Mouse (Mus musculus) limb, embryonic 12.5 days (tissue): ENCODE results near the gene Golga3. TPM values are rescaled to one million over a fixed set of nuclear protein-coding genes. Genes with fewer than 3 reads are reported as not detected.

ENCODE experiments used
- ATAC-seq: fragments of 200-750 bp; cut with Nextera tagmentation; 2 replicates; pipeline ENCODE4 v1.8.0; 2017; ENCODE audit warnings: low read depth, moderate TSS enrichment; ENCODE audit not compliant: insufficient number of reproducible peaks, insufficient read depth, low FRiP score, low TSS enrichment
- H3K27ac ChIP-seq: fragments of 300-500 bp; sonication (generic); 2 replicates; pipeline ENCODE4 v1.5.1; 2016; ENCODE audit warnings: mild to moderate bottlenecking, moderate library complexity
- H3K27me3 ChIP-seq: fragments of 300-500 bp; sonication (generic); 2 replicates; pipeline ENCODE4 v1.6.1; 2016; ENCODE audit warnings: mild to moderate bottlenecking, moderate library complexity
- H3K36me3 ChIP-seq: fragments of 300-500 bp; sonication (generic); 2 replicates; pipeline ENCODE4 v1.6.1; 2016; ENCODE audit warnings: mild to moderate bottlenecking, moderate library complexity
- H3K4me1 ChIP-seq: fragments of 300-500 bp; sonication (generic); replicated peaks from 2 replicates; pipeline ENCODE4 v1.6.1; 2016
- H3K4me2 ChIP-seq: fragments of 300-500 bp; sonication (generic); 2 replicates; pipeline ENCODE4 v1.6.1; 2016; ENCODE audit warnings: mild to moderate bottlenecking, moderate library complexity
- H3K4me3 ChIP-seq: fragments of 300-500 bp; sonication (generic); replicated peaks from 2 replicates; pipeline ENCODE4 v1.5.1; 2016; ENCODE audit warnings: mild to moderate bottlenecking
- H3K9ac ChIP-seq: fragments of 300-500 bp; sonication (generic); replicated peaks from 2 replicates; pipeline ENCODE4 v1.6.1; 2016; ENCODE audit warnings: mild to moderate bottlenecking, moderate library complexity
- H3K9me3 ChIP-seq: fragments of 300-500 bp; sonication (generic); 2 replicates; pipeline ENCODE4 v1.6.1; 2016; ENCODE audit warnings: mild to moderate bottlenecking, moderate library complexity
- WGBS: fragments of 180-500 bp; shearing (Covaris S2); methylation state at CpG from one replicate; pipeline ENCODE4 v1.1.7; 2016; 5-methylcytosine and 5-hydroxymethylcytosine counted together
- polyA plus RNA-seq: library from polyadenylated mRNA; unstranded; fragments of >200 nt; fragmentation: Nextera tagmentation; extraction: Ambion mirVana; gene quantifications from 2 replicates; pipeline ENCODE4 v1.2.1, GENCODE M21; 2016

Gene Golga3
- 25.1 and 26.6 TPM in 2 replicates for polyA plus RNA-seq

- Histone ChIP-seq H3K36me3 (peaks cover 14% of the 10 kb centered on the region; the same call in 1 of the 2 replicates), H3K9ac (peak within 1 kb of the TSS; percentile 81), H3K4me2 (peak within 1 kb of the TSS; percentile 85), H3K4me3 (peak within 1 kb of the TSS; percentile 64), H3K4me1 (peaks cover 12% of the 10 kb centered on the region), H3K27ac (peak within 1 kb of the TSS; percentile 74), H3K27me3 (no peaks in the 10 kb centered on the region), H3K9me3 (no peaks in the 10 kb centered on the region)
- peak; percentile 97 for ATAC-seq
- under 1% methylated on average over 41 of the region's 41 CpGs for WGBS
These were observed at the start of gene Golga3 for GRCm38 (mm10) chr5:110176362-110177020. Gene Golga3, plus strand, starts transcription at chr5:110176701.

GRCm38 (mm10) chr5:110135293-110136086 is 41.0 kb upstream of the Golga3 start, which contains the start of gene Chfr:
Gene Chfr, plus strand, starts transcription at chr5:110135842.
- peaks cover 20% of the 10 kb centered on the region for H3K9me3 ChIP-seq
- peak within 1 kb of the TSS; percentile 73 for H3K9ac ChIP-seq
- WGBS = 4% methylated on average over 46 of the region's 46 CpGs
- H3K4me3 ChIP-seq = peak within 1 kb of the TSS; percentile 82
- no peaks in the 10 kb centered on the region; the same call in 1 of the 2 replicates for H3K4me1 ChIP-seq
- peaks cover 19% of the 10 kb centered on the region for H3K36me3 ChIP-seq
- peak within 1 kb of the TSS; percentile 82 for H3K4me2 ChIP-seq
- ATAC-seq = peak; percentile 98
- peak within 1 kb of the TSS; percentile 45 for H3K27ac ChIP-seq
- H3K27me3 ChIP-seq = no peaks in the 10 kb centered on the region

DNA sequence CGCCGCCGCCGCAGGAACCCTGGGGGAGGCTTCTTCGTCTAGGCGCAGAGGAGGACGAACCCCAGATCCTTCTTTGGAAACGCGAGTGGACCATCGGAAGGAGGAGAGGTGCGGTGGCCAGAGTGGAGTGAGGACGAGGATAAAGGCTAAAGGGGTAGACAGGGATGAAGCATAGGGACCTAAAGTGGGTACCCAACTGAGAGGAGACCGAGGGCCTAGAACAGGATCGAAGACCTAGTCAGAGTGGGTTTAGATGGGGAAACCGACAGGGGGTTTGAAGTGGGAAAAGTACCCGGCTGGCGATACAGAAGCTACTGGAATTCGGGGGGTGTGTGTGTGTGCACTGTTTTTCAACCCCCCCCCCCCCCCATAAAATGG is 40.4 kb upstream of the Golga3 start:
- H3K9me3 ChIP-seq = peaks cover 20% of the 10 kb centered on the region
- ATAC-seq = no peak
- H3K4me1 ChIP-seq = no peaks in the 10 kb centered on the region; the same call in 1 of the 2 replicates
- WGBS = 5% methylated on average over 18 of the region's 18 CpGs
- H3K9ac ChIP-seq = peak overlapping the region; percentile 73
- peak overlapping the region; percentile 82 for H3K4me2 ChIP-seq
- H3K4me3 ChIP-seq = peak overlapping the region; percentile 82
- H3K27me3 ChIP-seq = no peaks in the 10 kb centered on the region
- H3K27ac ChIP-seq = peak overlapping the region; percentile 23; the same call in 1 of the 2 replicates
- peaks cover 15% of the 10 kb centered on the region for H3K36me3 ChIP-seq

DNA sequence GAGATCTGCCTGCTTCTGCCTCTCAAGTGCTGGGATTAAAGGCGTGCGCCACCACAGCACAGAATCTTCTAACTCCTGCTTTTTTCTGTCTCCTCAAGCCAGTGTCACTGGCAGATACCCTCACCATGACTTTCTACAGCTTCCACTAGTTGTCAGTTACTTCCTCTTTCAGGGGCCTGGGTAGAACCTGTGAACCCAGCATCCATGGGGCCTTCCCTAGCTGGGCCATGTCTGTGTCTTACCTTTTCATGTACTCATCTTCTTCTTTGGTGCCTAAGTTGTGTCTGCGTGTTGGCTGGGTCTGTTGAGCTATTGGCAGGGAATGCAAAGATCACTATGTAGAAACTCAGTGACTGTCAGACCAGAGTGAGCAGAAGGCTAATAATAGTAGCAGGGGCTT is 38.7 kb upstream of the Golga3 start:
- peaks cover 15% of the 10 kb centered on the region for H3K9me3 ChIP-seq
- H3K4me1 ChIP-seq = no peaks in the 10 kb centered on the region; the same call in 1 of the 2 replicates
- WGBS = 96% methylated on average over 3 of the region's 3 CpGs
- no peaks in the 10 kb centered on the region for H3K27me3 ChIP-seq
- H3K4me3 ChIP-seq = no peak overlapping the region
- H3K27ac ChIP-seq = no peak overlapping the region
- no peak for ATAC-seq
- no peak overlapping the region for H3K4me2 ChIP-seq
- no peak overlapping the region for H3K9ac ChIP-seq
- H3K36me3 ChIP-seq = peaks cover 28% of the 10 kb centered on the region

- ATAC-seq = no peak
- Histone ChIP-seq H3K4me2 (no peak overlapping the region), H3K9ac (no peak overlapping the region), H3K4me3 (no peak overlapping the region), H3K27ac (no peak overlapping the region), H3K27me3 (no peaks in the 10 kb centered on the region), H3K4me1 (no peaks in the 10 kb centered on the region; the same call in 1 of the 2 replicates), H3K36me3 (peaks cover 39% of the 10 kb centered on the region), H3K9me3 (peaks cover 5% of the 10 kb centered on the region; the same call in 1 of the 2 replicates)
- WGBS = 92% methylated on average over 3 of the region's 3 CpGs
These were observed 37.2 kb upstream of the Golga3 start for GRCm38 (mm10) chr5:110139325-110139724.

DNA sequence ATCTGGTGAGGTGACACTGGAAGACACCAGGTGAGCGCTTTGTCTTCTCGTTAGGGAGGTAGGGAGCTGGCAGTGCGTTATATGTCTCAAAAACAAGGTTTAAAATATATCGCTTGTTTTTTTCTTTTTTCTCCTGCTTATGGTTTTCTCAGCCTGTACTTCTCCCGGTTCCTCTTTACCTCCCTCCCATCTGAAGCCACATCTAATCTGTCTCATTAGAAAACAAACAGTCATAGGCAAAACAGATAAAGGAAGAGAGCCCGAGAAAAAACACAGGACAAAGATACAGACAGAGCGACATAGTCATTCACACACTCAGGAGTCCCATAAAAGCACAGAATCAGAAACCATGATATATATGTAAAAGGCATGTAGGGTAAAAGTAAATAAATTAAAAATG is 36.1 kb upstream of the Golga3 start:
- H3K4me3 ChIP-seq = no peak overlapping the region
- peaks cover 50% of the 10 kb centered on the region for H3K36me3 ChIP-seq
- no peaks in the 10 kb centered on the region; the same call in 1 of the 2 replicates for H3K4me1 ChIP-seq
- H3K27ac ChIP-seq = no peak overlapping the region
- no peaks in the 10 kb centered on the region for H3K27me3 ChIP-seq
- WGBS = 92% methylated on average over 7 of the region's 7 CpGs
- no peak overlapping the region for H3K9ac ChIP-seq
- no peak for ATAC-seq
- H3K9me3 ChIP-seq = no peaks in the 10 kb centered on the region
- no peak overlapping the region for H3K4me2 ChIP-seq

DNA sequence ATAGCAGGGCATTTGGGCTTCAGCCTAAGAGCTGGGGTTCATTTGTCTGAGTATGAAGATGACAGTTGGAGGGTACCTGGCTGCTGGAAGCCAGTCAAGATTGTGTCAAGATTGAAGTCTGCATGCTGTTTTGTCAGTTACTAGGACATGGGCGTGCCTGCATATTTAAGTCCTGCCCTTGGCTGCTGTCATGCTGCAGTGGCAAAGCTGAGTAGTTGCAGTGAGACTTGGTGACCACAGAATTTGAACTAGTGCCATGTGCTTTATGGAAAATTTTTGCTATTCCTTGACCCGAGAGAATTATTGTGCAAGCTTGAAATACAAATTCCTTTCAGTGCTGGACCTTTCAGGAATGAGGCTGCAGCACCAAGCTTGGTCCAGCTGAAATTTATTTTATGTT is 34.2 kb upstream of the Golga3 start:
- Histone ChIP-seq H3K27me3 (no peaks in the 10 kb centered on the region), H3K36me3 (peaks cover 66% of the 10 kb centered on the region), H3K9me3 (no peaks in the 10 kb centered on the region), H3K27ac (no peak overlapping the region), H3K4me2 (no peak overlapping the region), H3K9ac (no peak overlapping the region), H3K4me3 (no peak overlapping the region), H3K4me1 (no peaks in the 10 kb centered on the region)
- 92% methylated on average over 2 of the region's 2 CpGs for WGBS
- ATAC-seq = no peak

GRCm38 (mm10) chr5:110143007-110143406 is 33.5 kb upstream of the Golga3 start:
- Histone ChIP-seq H3K27ac (no peak overlapping the region), H3K4me1 (no peaks in the 10 kb centered on the region), H3K9ac (no peak overlapping the region), H3K4me2 (no peak overlapping the region), H3K9me3 (no peaks in the 10 kb centered on the region), H3K27me3 (no peaks in the 10 kb centered on the region), H3K36me3 (peaks cover 69% of the 10 kb centered on the region), H3K4me3 (no peak overlapping the region)
- no peak for ATAC-seq
- 85% methylated on average over 5 of the region's 5 CpGs for WGBS

DNA sequence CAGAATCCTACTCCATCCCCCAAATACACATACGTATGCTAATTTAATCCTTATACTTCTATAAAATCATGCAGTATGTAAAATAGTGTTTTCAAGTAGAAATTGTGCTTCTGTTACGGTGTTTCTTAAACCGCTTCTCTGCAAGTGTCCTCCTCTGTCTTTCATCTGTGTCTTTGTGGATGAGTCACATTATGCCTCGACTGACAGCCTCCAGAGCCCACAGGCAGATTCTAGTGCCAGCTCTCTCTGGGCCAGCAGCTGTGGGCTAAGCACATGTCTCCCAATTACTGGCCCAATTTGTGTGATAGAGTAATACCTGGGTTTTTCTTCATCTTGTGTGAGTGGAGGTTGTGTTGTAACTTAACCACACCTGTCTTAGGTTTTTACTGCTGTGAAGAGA is 7.1 kb upstream of the Golga3 start:
- no peaks in the 10 kb centered on the region for H3K4me1 ChIP-seq
- peaks cover 77% of the 10 kb centered on the region for H3K36me3 ChIP-seq

GRCm38 (mm10) chr5:110177021-110177420 is 520 bp downstream of the Golga3 start:
- Histone ChIP-seq H3K4me1 (peaks cover 12% of the 10 kb centered on the region), H3K4me3 (peak overlapping the region; percentile 64), H3K27ac (peak overlapping the region; percentile 74), H3K27me3 (no peaks in the 10 kb centered on the region), H3K4me2 (peak overlapping the region; percentile 85), H3K9ac (peak overlapping the region; percentile 81), H3K36me3 (peaks cover 16% of the 10 kb centered on the region; the same call in 1 of the 2 replicates), H3K9me3 (no peaks in the 10 kb centered on the region)
- ATAC-seq = peak; percentile 34; the same call in 1 of the 2 replicates
- 2% methylated on average over 19 of the region's 19 CpGs for WGBS

More for the DNA sequence above, 7.1 kb upstream of the Golga3 start:
- Histone ChIP-seq H3K4me2 (no peak overlapping the region), H3K4me3 (no peak overlapping the region), H3K27ac (no peak overlapping the region), H3K9ac (no peak overlapping the region), H3K9me3 (no peaks in the 10 kb centered on the region), H3K27me3 (no peaks in the 10 kb centered on the region)
- 92% methylated on average over 4 of the region's 4 CpGs for WGBS
- no peak for ATAC-seq

DNA sequence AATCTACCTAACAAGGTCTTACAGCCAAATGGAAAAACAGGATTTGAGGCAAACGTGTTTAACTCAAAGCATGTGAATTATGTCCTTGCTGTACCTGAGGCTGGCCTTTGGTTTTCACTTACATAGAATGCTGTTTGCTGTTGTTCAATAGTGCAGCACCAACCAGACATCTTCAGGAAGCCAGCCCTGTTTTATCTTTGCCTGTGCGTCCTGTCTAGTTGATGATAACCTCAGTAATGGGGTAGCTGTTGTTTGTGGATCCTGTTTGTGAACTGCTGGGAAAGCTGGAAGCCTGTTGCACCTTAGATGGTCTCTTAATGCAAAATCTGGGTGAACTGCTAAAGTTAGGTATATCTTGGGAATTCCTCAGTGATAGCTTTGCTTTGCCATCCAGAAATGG is 2.1 kb downstream of the Golga3 start:
- H3K9ac ChIP-seq = no peak overlapping the region
- WGBS = 89% methylated on average over 2 of the region's 2 CpGs
- no peak for ATAC-seq

More for the DNA sequence above, 2.1 kb downstream of the Golga3 start:
- Histone ChIP-seq H3K27me3 (no peaks in the 10 kb centered on the region), H3K9me3 (no peaks in the 10 kb centered on the region), H3K4me3 (no peak overlapping the region), H3K36me3 (peaks cover 21% of the 10 kb centered on the region), H3K4me2 (no peak overlapping the region), H3K4me1 (peaks cover 12% of the 10 kb centered on the region), H3K27ac (no peak overlapping the region)
